10 mouse cellular contexts compared by ENCODE assay signal in genomic region chr17:69438486-69438885, GRCm38 (mm10). TPM values are rescaled to one million over a fixed set of nuclear protein-coding genes. Genes with fewer than 3 reads are reported as not detected.
DNase-seq lines count a peak whose midpoint lies in the region; ATAC-seq and TF ChIP-seq lines count a peak whose summit lies in the region.
"Had no signal": no experiment of that assay in that cellular context is flagged by ENCODE, and none has a peak within 500 bp of the region (broad histone marks: within the 10 kb centered on the region; RNA-seq: fewer than 3 reads in every experiment).

No protein-coding gene starts in this region.

- no peak overlapping the region for H3K27ac ChIP-seq in heart, adult 2 months
- no peak overlapping the region for H3K27ac ChIP-seq in ES-E14 (ENCODE audit: insufficient read depth, low read depth, low read length, poor library complexity, severe bottlenecking)
- H3K27ac ChIP-seq in heart, embryonic 16.5 days (ENCODE audit: low read length): peak overlapping the region; percentile 43; the same call in 1 of the 2 replicates
- no peak overlapping the region for H3K27ac ChIP-seq in liver, embryonic 16.5 days (ENCODE audit: low read length)
- H3K27ac ChIP-seq: macrophage had no signal

- H3K9ac ChIP-seq in heart, adult 2 months (ENCODE audit: low read depth, low read length): no peak overlapping the region
- no peak overlapping the region for H3K9ac ChIP-seq in ES-E14 (ENCODE audit: insufficient read depth, low read depth, low read length, poor library complexity, severe bottlenecking)
- H3K9ac ChIP-seq in heart, embryonic 16.5 days (ENCODE audit: low read length): peak overlapping the region; percentile 31; the same call in 1 of the 2 replicates
- no peak overlapping the region for H3K9ac ChIP-seq in liver, embryonic 16.5 days (ENCODE audit: low read depth, low read length)

- H3K4me3 ChIP-seq in heart, adult 2 months: peak overlapping the region; percentile 28; the same call in 1 of the 2 replicates
- peak overlapping the region; percentile 63 to 71 for H3K4me3 ChIP-seq in ES-E14 (ENCODE audit: insufficient read depth in 1 of 2, low read depth in 1 of 2, low read length in 2 of 2, poor library complexity in 1 of 2, severe bottlenecking in 1 of 2)
- peak overlapping the region; percentile 60 for H3K4me3 ChIP-seq in heart, embryonic 16.5 days (ENCODE audit: low read length)
- no peak overlapping the region for H3K4me3 ChIP-seq in liver, embryonic 16.5 days (ENCODE audit: low read depth, low read length)

- WGBS in heart, adult 2 months: 29% methylated on average over 14 of the region's 14 CpGs
- WGBS in heart, embryonic 16.5 days: 28% methylated on average over 14 of the region's 14 CpGs
- 31% methylated on average over 14 of the region's 14 CpGs for WGBS in liver, embryonic 16.5 days (ENCODE audit: insufficient replicate concordance)

- no peak for DNase-seq in heart, adult 2 months
- no peak for DNase-seq in heart, postnatal 14 days
- DNase-seq in ES-E14 (ENCODE audit: low read depth, low spot score): no peak
- DNase-seq in spleen, adult 12 weeks (ENCODE audit: low spot score): no peak
- DNase-seq in left cerebral cortex, adult 18-20 months (ENCODE audit: low spot score in 2 of 2): no peak
- DNase-seq in embryo, embryonic 10.5 days (ENCODE audit: low spot score): no peak

- peak overlapping the region; percentile 88 for H3K4me2 ChIP-seq in heart, embryonic 16.5 days (ENCODE audit: low read depth, low read length)
- peak overlapping the region; percentile 61; the same call in 1 of the 2 replicates for H3K4me2 ChIP-seq in liver, embryonic 16.5 days (ENCODE audit: low read depth, low read length)

- no peaks in the 10 kb centered on the region for H3K4me1 ChIP-seq in heart, adult 2 months (ENCODE audit: control insufficient read depth, insufficient read depth, low read length)
- 0 out of 4 replicates have a peak, but pooled peaks cover 0 to 1% of the 10 kb centered on the region in 2 experiments for H3K4me1 ChIP-seq in ES-E14 (ENCODE audit: control insufficient read depth in 2 of 2, insufficient read depth in 2 of 2, low read length in 2 of 2, poor library complexity in 1 of 2)
- peaks cover 13% of the 10 kb centered on the region for H3K4me1 ChIP-seq in heart, embryonic 16.5 days (ENCODE audit: control insufficient read depth, insufficient read depth, low read length)
- peaks cover 3% of the 10 kb centered on the region for H3K4me1 ChIP-seq in liver, embryonic 16.5 days (ENCODE audit: control insufficient read depth, low read depth, low read length)

- no peak for TF ChIP-seq CTCF in heart, adult 2 months (IDR thresholded peaks at IDR 0.05)

- TF ChIP-seq EP300 in heart, adult 2 months (IDR thresholded peaks at IDR 0.05; ENCODE audit: insufficient read depth, low read depth, low read length): no peak

- peaks cover 1% of the 10 kb centered on the region for H3K27me3 ChIP-seq in heart, adult 2 months (ENCODE audit: control insufficient read depth, insufficient read depth, low read length)
- H3K27me3 ChIP-seq in heart, embryonic 16.5 days (ENCODE audit: control insufficient read depth, insufficient read depth, low read length): peaks cover 15% of the 10 kb centered on the region
- peaks cover 30% of the 10 kb centered on the region for H3K27me3 ChIP-seq in liver, embryonic 16.5 days (ENCODE audit: control insufficient read depth, insufficient read depth, low read depth, low read length)

- no peak for TF ChIP-seq POLR2A in heart, adult 2 months (IDR thresholded peaks at IDR 0.05; ENCODE audit: insufficient read depth, low read depth, low read length)

- no peak for ATAC-seq in heart, embryonic 16.5 days (replicated peaks; ENCODE audit: extremely low read depth, insufficient read depth, low FRiP score)
- ATAC-seq in liver, embryonic 16.5 days (ENCODE audit: low read depth): no peak

- H3K79me2 ChIP-seq in heart, adult 2 months (replicated peaks; ENCODE audit: control insufficient read depth, insufficient read depth, low read length): no peaks in the 10 kb centered on the region; the same call in 1 of the 2 replicates

- intact Hi-C loops in heart, adult 2 months (cut with DNase I): no loop called here
- intact Hi-C loops in heart, postnatal 14 days (cut with DNase I): loop anchor here (2.0 kb wide), 1 partner anchor 56 kb away; the partner anchor contains the start of gene Zbtb14

- in situ Hi-C loops in ES-E14 (cut with MboI; ENCODE audit: low sequenced_read_pairs in 2 of 2, unreplicated experiment in 2 of 2): no loop called here

- no peaks in the 10 kb centered on the region for H3K36me3 ChIP-seq in heart, adult 2 months (ENCODE audit: control insufficient read depth, insufficient read depth, low read length)
- H3K36me3 ChIP-seq in ES-E14 (ENCODE audit: control insufficient read depth, insufficient read depth, low read length, poor library complexity, severe bottlenecking): no peaks in the 10 kb centered on the region
- H3K36me3 ChIP-seq in heart, embryonic 16.5 days (ENCODE audit: control insufficient read depth, insufficient read depth): no peaks in the 10 kb centered on the region
- no peaks in the 10 kb centered on the region for H3K36me3 ChIP-seq in liver, embryonic 16.5 days (ENCODE audit: control insufficient read depth, insufficient read depth)

- no peaks in the 10 kb centered on the region for H3K9me3 ChIP-seq in ES-E14 (ENCODE audit: control insufficient read depth, insufficient read depth, low read depth, low read length)
- no peaks in the 10 kb centered on the region for H3K9me3 ChIP-seq in heart, embryonic 16.5 days (replicated peaks; ENCODE audit: control insufficient read depth, low read length)
- H3K9me3 ChIP-seq in liver, embryonic 16.5 days (replicated peaks; ENCODE audit: control insufficient read depth, low read length): no peaks in the 10 kb centered on the region

TF ChIP-seq in ES-E14, 5 proteins besides CTCF, POLR2A, EP300 and RAD21:
- no peak for TF ChIP-seq MAFK (IDR thresholded peaks at IDR 0.05; ENCODE audit: insufficient read depth, low read depth, low read length)
- TF ChIP-seq ZC3H11A (IDR thresholded peaks at IDR 0.05; ENCODE audit: borderline replicate concordance, low read depth, low read length): no peak
- no peak for TF ChIP-seq CHD2 (IDR thresholded peaks at IDR 0.05; ENCODE audit: low read depth, low read length)
- TF ChIP-seq HCFC1 (IDR thresholded peaks at IDR 0.05; ENCODE audit: borderline replicate concordance, insufficient read depth, low read length): no peak
- no peak for TF ChIP-seq ZNF384 (IDR thresholded peaks at IDR 0.05; ENCODE audit: low read depth, low read length)

RNA-seq across cellular contexts. Expression of gene Akain1, which starts 0.6 kb away (rescaled TPM):
- not detected for total RNA-seq in heart, adult 2 months (2021)
- polyA plus RNA-seq in heart, adult 2 months (2012; rRNA removed): 0.12 and 0.18 TPM in 2 replicates
- total RNA-seq in heart, postnatal 14 days (2021): not detected
- total RNA-seq in ES-E14 (2012; rRNA removed): not detected in 2 replicates
- polyA plus RNA-seq in heart, embryonic 16.5 days (2015; fragmentation: Nextera tagmentation; extraction: Ambion mirVana): 0.05 TPM in 1 of 2 replicates, not detected in the other
- polyA plus RNA-seq in liver, embryonic 16.5 days (2015; fragmentation: Nextera tagmentation; extraction: Ambion mirVana): not detected in 2 replicates
- 1 to 10 TPM; 5.9 to 6.8 TPM for total RNA-seq in left cerebral cortex, adult 18-20 months (2021)
- total RNA-seq: gastrocnemius, postnatal 14 days had no signal
- polyA plus RNA-seq: macrophage had no signal

RNA-seq across cellular contexts. Expression of gene Zbtb14, which starts 55.6 kb away (rescaled TPM):
- total RNA-seq in heart, adult 2 months (2021): 10 to 100 TPM in 1 of 2 experiments, 1 to 10 TPM in 1; 8.5 to 10.6 TPM
- polyA plus RNA-seq in heart, adult 2 months (2012; rRNA removed): 3.9 and 6.9 TPM in 2 replicates
- total RNA-seq in heart, postnatal 14 days (2021): 10 to 100 TPM; 10.3 to 11.0 TPM
- 5.4 and 7.1 TPM in 2 replicates for total RNA-seq in ES-E14 (2012; rRNA removed)
- 12.7 and 13.9 TPM in 2 replicates for polyA plus RNA-seq in heart, embryonic 16.5 days (2015; fragmentation: Nextera tagmentation; extraction: Ambion mirVana)
- polyA plus RNA-seq in liver, embryonic 16.5 days (2015; fragmentation: Nextera tagmentation; extraction: Ambion mirVana): 7.0 and 7.5 TPM in 2 replicates
- 10 to 100 TPM; 23.1 to 24.9 TPM for total RNA-seq in left cerebral cortex, adult 18-20 months (2021)
